Mouse (Mus musculus) heart, adult 18-20 months (tissue): ENCODE measurements around the gene Npw. TPM values are rescaled to one million over a fixed set of nuclear protein-coding genes. Genes with fewer than 3 reads are reported as not detected.

Source experiments
- DNase-seq, 2 experiments: peaks; one replicate each; pipeline ENCODE4 v3.0.0; 2021 to 2022; ENCODE audit warnings: mixed read lengths in 1 of 2
- long read RNA-seq, 2 experiments: library from polyadenylated mRNA; stranded (forward); transcript quantifications; one replicate each; pipeline ENCODE4 v2.0.0; 2021
- total RNA-seq, 2 experiments: library from RNA; stranded (reverse); gene quantifications; 2 replicates each; pipeline ENCODE4 v1.2.3; 2021

The Npw gene
- not detected for total RNA-seq
- long read RNA-seq, experiment 1, result 0 reads
- long read RNA-seq, experiment 2, result 0 reads

DNA sequence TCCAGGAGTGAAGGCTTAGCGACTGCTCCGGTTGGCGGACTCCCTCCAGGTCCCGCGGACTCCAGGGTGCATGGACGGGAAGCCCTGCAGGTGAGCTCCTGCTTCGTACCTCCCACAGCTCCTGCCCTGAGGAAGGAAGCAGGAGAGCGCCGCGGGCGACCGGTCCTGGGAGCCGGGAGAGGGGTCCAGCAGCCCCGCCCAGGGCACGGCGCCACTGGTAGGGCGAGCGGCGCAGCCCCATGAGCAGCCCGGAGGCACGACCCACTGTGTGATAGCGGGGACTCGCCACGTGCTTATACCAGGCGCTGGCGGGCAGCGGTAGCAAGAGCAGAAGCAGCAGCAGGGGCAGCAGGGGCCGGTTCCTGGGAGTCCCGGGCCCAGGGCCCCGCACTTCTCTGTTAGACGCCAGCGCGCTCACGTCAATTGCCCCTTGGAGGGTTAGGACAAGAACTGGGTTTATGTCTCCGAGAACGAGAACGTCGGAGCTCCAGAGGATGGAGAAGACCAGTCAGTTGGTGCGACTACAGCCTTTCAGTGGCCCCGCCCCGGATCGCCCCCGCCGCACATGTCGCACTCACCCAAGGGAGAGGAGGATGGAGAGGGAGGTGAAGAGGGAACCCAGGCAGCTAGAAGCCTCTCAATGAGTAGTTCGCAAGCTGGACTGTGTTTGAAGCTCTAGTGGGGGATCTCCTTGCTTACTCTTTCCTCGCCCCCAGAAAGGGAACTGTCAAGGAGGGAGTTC is at the start of gene Npw:
Npw (minus strand) TSS at position 441 of the 742 bp plus-strand sequence.
- no peak for DNase-seq

DNA sequence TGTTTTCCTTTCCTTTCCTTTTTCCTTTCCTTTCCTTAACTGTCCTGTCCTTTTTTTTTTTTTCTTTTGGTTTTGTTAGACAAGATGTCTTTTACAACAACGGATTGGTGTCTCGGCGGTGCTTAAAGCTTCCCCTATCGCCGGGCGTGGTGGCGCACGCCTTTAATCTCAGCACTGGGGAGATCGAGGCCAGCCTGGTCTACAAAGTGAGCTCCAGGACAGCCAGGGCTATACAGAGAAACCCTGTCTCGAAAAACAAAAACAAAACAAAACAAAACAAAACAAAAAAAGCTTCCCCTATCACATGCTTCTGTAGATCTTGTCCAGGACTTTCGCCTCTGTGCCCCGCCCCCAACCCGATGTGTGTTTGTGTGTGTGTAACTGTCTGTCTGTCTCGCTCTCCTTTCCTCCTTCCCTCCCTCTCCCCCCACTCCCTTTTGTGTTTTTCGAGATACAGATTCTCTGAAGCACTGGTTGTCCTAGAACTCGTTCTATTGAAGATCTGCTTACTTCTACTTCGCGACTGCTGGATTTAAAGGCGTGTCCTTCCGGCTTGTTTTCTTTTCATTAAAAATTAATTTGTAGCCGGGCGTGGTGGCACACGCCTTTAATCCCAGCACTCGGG is 49.7 kb upstream of the Npw start:
- DNase-seq, result no peak

DNA sequence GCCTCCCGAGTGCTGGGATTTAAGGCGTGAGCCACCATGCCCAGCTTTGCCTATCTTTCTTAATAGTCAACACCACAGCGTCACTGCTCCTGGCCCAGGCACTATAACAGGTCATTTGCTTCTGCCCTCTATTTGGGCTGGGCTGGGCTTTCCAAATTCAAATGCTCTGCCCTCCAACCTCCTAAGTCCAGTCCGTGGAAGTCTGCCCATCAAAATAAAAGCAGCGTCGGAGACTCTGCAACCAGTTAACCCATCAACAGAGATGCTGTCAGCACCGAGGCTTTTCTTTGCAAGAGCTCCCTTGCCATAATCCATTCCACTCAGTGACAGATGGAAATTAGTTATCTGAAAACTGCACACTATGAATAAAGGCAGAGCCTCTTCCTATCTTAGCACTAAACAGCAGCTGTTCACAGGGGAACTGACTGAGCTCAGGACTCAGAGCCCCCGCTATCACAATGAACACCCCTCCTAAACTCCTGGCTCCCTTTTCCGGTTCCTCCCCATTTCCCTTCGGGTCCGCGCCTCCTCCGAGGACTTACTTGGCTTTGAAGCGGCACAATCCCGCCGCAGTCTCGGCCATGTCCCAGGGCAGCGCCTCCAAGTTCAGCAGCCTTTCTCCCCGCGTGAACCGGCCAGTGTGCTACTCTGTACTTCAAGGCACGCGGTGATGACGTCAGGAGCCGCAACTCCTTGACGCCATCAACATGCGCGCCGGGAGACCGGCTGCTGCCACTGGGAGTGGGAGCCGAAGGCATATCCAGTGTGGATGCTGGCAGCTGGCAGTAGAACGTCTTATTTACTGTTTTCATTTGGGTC is 48.9 kb upstream of the Npw start, which contains the start of gene Tbl3:
Tbl3 (minus strand) TSS at position 679 of the 819 bp plus-strand sequence.
- peak; percentile 94 to 97 for DNase-seq

DNA sequence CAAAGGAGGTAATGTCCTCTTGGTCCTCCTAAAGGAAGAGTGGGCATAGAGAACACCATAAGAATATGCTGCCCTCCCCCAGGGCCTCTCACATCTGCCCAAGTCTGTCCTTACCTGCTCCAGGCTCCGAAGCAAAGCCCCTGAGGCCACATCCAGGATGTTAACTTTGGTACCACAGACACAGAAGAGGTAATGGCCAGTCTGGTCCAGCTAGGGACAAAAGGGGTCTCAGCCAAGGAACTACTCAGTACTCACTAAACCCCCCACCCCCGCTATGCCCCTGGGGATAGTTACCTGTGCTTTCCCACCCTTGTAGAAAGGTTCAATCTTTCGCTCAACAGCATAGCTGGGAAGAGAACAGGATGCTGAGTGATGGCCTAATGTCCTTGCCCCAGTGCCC is 47.6 kb upstream of the Npw start:
- DNase-seq, result no peak

DNA sequence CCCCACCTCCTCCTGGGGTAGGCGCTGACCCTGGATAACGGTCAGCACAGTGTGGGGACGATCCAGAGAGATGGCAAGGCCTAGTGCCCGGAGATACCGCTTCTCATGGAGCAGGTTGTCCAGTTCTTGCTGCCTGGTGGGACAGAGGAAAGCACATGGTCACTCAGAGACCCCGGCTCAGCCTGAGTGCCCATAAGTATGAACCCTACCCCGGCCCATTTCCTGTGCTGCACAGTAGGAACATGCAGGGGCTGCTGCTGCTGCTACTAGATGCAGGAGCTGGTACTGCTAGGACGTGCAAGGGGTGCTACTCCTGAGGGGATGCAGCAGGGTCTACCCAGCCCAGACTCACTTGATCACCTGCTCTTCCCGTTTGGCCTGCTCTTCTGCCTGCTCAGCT is 43.0 kb upstream of the Npw start:
- no peak for DNase-seq

DNA sequence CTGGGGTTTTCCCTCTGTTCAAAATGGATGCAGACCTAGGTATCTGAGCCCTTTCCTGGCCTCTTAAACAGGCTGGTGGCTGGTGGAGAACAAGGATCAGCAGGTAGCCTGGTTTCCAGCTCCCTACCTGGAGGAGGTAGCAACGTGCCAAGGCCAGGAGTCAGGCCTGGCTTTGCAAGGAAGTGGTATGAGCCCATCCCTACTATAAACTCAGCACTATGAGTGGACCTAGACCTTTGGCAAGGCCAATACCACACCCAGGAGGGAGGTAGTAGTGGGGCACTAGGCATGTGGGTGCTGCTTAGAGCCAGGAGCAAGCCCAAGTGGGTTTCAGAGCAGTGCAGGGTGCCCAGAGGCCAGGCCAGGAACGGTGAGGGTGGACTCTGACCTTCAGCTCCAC is 41.2 kb upstream of the Npw start:
- no peak for DNase-seq

DNA sequence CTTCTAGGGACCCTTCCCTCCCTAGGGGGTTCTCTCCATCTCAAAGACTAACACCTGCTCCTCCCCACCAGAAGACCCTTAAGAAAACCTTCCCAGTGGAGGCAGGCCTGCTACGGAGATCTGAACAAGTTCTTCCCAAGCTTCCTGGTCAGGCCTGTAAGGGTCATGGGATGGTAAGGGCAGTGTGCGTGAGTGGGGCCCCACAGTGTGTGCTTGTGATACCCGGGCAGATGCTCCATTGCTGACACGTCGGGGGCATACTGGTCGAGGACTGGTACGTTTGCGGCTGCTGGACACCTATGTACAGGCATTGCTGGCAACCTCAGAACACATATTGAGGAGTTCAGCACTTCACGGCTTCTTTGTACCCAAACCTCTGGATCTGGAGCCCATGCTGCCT is 40.5 kb upstream of the Npw start:
- no peak for DNase-seq

DNA sequence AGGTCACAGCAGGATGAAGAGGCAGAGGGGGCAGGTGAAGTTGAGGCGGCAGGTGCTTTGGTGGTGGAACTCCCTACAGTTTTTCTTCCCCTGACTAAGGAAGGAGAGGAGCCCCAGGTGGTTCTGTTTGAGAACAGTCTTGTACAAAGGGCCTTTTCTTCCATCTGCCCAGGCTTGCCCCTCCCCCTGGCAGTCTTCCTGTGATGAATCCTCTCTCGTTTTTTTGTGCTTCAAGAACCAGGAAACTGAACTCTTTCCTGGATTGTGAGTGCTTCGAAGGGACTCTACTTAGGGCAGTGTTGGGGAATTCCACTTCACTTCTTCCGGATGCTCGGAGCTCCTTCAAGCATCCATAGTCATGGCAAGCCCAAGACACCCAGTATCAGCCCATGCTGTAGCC is 39.7 kb upstream of the Npw start:
- no peak for DNase-seq

DNA sequence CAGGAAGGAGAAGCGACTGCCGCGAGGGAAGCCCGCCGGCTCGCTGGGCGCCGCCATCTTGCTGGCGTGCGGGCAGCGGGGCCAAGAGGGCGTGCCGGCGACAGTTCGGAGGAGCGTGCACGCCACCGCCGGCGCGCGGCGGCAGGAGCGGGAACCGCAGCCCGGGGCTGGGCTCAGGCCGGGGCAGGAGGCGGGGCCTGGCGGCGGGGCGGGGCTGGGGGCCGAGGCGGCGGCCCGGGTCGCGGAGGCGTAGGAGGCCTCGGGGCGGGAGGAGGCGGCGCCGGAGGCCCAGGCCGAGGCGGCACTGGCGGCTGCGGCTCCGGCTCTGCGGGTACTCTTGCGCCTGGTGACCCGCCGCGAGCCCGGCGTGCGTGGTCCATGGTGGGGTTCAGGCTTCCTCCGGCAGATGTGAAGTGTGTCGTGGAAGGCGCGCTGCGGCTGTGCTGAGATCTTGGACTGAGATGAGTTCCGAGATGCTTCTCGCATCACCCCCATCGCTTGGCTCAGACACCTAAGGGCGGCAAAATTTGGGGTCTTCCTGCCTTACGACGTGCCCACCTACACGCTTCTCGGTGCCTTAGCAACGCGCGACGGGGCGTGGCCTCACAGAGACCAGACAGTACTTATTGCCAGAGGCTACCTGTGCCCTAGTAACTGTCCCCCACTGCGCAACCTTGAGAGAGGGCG is 37.9 kb upstream of the Npw start, which contains the start of the genes Gfer and Noxo1:
Gfer (minus strand) TSS at position 146 of the 687 bp plus-strand sequence.
Noxo1 (plus strand) TSS at position 224 of the 687 bp plus-strand sequence.
- peak; percentile 87 to 93 for DNase-seq

DNA sequence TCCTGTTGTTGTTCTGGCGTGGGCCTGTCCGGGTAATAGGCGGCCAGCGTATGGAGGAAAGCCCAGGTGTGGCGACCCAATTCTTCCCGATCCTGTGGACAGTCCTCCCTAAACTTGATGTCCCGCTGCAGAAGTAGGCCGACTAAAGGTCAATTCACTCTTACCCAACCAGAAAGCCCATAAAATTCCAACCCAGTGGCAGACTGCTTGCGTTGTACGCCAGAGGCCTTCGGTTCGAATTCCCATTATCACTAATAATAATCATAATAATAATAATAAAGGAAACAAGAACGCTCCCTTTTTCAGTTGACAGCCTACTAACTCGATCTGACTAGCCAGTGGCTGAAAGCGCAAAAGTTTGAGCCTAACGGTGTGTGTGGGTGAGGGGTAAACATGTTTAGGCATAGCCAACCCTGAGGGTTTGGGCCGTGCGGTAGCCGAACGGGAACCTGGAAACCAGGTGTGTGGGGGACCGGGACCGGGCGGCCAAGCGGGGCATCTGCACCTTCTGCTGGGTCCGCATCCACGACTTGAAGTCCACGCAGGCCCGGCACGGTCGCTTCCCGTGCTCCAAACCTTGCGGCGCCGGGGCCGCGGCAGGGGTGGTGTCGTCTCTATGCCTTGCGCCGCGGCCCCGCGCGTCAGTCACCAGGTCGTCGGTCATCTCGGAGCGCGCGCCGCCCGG is 37.2 kb upstream of the Npw start:
- DNase-seq, result no peak

DNA sequence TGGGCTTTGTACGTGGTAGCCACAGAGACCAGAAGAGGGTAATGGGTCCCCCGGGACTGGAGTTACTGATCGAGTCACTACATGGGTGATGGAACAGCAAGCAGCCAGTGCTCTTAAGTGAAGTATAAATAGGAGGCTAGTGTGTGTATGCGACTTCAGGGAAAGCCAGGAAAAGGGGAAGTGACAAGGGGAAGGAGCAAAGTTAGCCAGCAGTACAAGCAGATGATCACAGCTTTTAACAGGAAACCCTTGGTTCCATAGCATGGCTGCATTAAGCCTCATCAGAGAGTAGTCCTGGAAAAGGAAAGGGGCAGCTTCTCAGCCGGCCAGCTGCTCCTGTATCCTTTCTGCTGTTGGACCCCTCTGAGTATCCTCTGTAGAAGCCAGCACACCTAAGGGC is 34.1 kb upstream of the Npw start:
- peak in 1 of 2 experiments; percentile 28 for DNase-seq

DNA sequence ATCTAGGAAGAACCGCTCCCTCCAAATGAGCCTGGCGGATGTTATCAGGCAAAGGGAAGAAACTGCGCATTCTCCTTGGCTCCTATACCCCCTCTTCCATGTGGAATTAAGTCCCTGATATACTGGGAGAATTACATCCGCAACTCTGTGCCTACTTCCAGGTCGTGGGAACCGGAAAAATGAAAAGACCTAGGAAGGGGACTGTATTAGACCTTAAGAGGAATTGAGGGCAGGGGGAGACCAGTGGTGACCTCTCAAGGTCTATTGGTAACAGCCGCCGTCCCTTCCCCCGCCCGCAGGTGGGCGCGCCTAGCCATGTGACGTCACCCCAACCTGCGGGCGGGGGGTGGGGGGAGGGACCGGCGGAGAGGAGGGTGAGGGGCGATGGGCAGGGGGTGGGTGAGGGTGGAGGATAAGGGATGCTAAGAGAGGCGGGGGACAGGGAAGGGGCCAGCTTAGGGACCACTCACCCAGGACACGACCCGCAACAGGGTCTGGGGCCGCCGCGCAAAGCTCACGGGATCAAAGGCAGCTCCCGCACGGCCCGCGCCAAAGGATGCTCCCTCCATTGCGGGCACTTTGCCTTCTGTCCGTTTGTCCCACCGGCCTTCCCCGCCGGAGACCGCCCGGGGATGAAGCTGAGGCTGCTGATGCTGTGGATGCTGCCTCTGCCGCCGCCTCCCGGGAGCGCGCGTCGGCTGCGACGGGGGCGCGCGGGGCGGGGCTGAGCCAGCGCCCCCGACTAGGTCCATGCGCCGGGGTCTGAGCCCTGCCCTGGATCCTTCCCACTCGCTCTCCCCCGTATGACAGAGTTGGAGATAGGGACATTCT is 31.2 kb upstream of the Npw start, which contains the start of gene Syngr3:
Syngr3 (minus strand) TSS at position 705 of the 831 bp plus-strand sequence.
- DNase-seq, result no peak

DNA sequence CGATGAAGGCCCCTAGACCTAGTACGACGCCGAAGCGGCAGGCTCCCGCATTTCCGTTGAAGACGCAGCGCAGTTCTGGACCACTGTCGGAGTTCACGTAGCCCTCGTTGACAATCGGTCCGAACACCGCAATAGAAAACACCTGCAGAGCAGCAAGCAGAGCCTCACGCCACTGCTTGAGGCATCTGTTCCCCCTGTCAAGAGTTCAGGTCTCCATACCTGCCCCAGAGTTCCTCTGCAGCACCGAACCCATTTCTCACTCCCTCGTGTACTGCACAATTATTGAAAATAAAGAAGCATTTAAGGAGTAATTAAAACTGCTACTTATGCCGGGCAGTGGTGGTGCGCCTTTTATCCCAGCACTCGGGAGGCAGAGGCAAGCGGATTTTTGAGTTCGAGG is 29.3 kb upstream of the Npw start:
- no peak for DNase-seq

DNA sequence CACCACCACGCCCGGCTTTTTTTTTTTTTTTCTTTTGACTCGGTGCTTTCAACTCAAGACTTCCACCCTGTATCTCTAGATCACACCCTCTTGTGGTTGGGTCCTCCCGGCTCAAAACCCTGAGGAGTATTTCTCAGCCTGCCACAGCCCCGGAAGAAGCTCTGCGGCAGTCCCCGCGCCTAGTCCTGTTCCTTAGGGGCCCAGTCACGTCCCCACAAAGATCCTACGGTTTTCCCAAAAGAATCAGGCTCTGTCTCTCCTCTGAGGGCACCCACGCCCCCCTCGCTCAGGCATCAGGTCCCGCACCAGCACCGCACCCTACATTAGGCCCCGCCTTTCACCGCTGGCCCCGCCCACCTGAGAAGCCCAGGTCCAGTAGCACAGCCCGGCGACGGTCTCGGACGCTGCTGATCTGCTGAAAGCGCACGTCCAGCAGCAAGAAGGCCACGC is 28.9 kb upstream of the Npw start:
- peak; percentile 63 to 64 for DNase-seq

DNA sequence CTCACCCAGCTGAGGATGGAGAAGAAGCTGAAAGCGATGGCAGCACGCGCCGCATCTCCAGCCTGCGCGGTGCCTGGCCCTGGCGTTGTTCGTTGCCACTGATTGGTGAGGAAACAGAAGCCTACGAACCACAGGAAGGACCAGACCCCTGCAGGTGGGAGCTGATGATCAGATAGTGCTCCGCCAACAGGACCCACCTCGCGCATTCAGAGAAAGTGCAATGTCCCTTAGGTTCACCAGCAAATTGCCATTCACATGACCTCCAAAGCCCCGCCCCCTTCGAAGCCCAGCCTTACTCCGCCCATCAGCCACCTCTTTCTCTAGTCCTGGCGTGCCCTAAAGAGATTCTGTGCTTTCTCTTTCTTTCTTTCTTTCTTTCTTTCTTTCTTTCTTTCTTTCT is 28.3 kb upstream of the Npw start:
- DNase-seq, result peak in 1 of 2 experiments; percentile 28

DNA sequence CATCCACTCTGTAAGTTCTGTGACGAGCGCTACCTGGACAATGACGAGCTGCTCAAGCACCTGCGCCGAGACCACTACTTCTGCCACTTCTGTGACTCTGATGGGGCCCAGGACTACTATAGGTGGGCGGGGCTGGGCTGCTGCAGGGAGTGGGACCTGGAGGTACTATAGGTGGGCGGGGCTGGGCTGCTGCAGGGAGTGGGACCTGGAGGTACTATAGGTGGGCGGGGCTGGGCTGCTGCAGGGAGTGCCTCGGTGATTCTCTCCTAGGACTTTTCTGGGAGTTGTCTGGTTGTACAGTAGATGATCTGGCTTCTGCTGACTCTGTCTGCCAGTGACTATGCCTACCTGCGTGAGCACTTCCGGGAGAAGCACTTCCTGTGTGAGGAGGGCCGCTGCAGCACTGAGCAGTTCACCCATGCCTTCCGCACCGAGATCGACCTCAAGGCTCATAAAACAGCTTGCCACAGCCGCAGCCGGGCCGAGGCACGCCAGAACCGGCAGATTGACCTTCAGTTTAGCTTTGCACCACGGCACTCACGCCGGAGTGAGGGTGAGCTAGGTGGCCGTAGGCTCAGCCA is 19.3 kb upstream of the Npw start:
- no peak for DNase-seq

DNA sequence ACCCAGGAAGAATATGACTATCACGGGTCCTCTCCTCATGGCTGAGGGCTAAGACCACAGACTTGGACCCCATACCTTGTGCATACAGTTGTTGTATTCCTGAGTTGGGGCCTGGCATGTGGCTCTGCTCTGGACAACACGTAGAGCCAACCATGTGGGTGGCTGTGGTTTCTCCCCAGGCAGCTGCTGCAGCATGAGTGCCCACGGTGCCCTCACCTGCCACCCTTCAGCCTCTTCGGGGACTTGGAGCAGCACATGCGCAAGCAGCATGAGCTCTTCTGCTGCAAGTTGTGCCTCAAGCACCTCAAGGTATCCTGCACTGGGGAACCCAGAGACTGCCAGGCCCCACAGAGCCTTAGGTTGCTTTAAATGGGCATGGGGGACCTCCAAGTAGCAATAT is 18.6 kb upstream of the Npw start:
- no peak for DNase-seq

DNA sequence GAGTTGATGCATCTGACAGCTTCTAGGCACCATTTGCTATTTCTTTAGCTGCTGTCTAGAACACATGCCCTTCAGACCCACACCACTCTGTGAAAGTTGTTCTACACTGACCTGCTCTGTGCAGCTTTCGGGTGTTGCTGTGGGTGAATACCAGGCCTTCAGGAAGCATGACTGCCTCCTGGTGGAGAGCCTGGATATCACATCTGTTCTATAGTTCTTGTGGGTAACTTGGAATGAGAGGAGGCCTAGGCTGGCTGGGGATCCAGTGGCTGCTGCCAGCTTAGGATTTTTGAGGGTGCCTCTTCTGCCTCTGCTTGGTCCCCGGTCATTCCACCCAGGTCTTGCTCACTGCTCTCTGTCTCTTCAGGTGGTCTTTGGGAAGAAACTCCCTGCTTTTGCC is 17.9 kb upstream of the Npw start:
- peak; percentile 59 to 81 for DNase-seq

DNA sequence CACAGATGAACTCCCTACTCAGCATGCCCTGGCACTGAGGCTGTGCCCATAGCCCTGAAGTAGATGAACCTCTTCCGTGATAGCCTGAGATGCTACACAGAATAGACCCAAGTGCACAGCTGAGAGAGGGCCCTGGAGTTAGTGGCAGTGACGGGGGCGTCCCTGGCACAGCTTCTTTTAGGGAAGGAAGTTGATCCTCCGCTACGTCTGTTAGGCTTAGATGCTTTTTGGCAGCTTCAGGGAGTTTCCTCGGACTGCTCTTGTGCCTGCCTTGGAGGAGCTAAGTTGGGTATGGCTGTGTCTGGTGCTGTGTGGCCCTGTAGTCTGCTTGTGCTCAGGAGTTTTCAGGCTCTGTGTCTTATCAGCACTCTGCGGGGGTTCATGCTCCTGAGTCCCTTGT is 16.0 kb upstream of the Npw start:
- no peak for DNase-seq

DNA sequence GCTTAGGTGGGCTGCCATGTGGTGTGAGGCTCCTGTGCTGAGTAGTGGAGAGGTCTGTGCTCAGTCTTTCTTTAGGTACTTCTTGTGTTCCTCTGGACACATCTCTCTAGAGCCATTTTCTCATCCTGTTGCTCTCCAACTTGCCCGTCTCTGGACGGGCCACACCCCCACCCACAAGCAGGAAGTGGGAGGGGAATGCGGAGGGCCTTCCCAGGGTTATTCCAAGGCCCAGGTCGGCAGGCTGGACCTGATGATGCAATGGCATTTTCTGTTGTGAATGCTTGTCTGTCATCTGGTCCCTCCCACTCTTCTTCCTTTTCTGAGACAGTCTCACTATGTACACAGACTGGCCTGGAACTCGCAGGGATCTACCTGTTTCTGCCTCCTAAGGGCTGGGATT is 13.9 kb upstream of the Npw start:
- DNase-seq, result peak; percentile 60 to 82
